Mouse (Mus musculus) forebrain, embryonic 14.5 days (tissue): Measurements from ENCODE around the gene Evx2. TPM values are rescaled to one million over a fixed set of nuclear protein-coding genes. Genes with fewer than 3 reads are reported as not detected.

Experiments
- ATAC-seq: fragments of 200-750 bp; cut with Nextera tagmentation; 2 replicates; pipeline ENCODE4 v1.8.0; 2017; ENCODE audit warnings: mild to moderate bottlenecking, moderate library complexity
- DNase-seq: peaks from one replicate; pipeline ENCODE4 v3.0.0-alpha.2; 2015; ENCODE audit warnings: low spot score
- H3K27ac ChIP-seq: fragments of 300-500 bp; sonication (generic); 2 replicates; pipeline ENCODE4 v1.5.1; 2014; ENCODE audit warnings: low read depth, mild to moderate bottlenecking, control low read depth, low read length, moderate library complexity
- H3K27me3 ChIP-seq: fragments of 300-500 bp; sonication (generic); replicated peaks from 2 replicates; pipeline ENCODE4 v1.6.1; 2014; ENCODE audit warnings: low read length, control low read depth, mixed read lengths; ENCODE audit not compliant: control insufficient read depth, insufficient read depth
- H3K36me3 ChIP-seq: fragments of 300-500 bp; sonication (generic); 2 replicates; pipeline ENCODE4 v1.6.1; 2014; ENCODE audit warnings: low read length, control low read depth; ENCODE audit not compliant: control insufficient read depth, insufficient read depth
- H3K4me1 ChIP-seq: fragments of 300-500 bp; sonication (generic); 2 replicates; pipeline ENCODE4 v1.6.1; 2014; ENCODE audit warnings: antibody characterized with exemption, low read length, control low read depth; ENCODE audit not compliant: control insufficient read depth, insufficient read depth
- H3K4me2 ChIP-seq: fragments of 300-500 bp; sonication (generic); 2 replicates; pipeline ENCODE4 v1.6.1; 2014; ENCODE audit warnings: mild to moderate bottlenecking, control low read depth, low read length
- H3K4me3 ChIP-seq: fragments of 300-500 bp; sonication (generic); 2 replicates; pipeline ENCODE4 v1.5.1; 2014; ENCODE audit warnings: low read depth, low read length, control low read depth
- H3K9ac ChIP-seq: fragments of 300-500 bp; sonication (generic); 2 replicates; pipeline ENCODE4 v1.6.1; 2014; ENCODE audit warnings: mild to moderate bottlenecking, low read length, control low read depth, moderate library complexity
- H3K9me3 ChIP-seq: fragments of 300-500 bp; sonication (generic); replicated peaks from 2 replicates; pipeline ENCODE4 v1.6.1; 2016; ENCODE audit warnings: low read length, control low read depth, mixed read lengths; ENCODE audit not compliant: control insufficient read depth
- WGBS: fragments of 180-500 bp; shearing (Covaris S2); extraction: QIAGEN DNeasy Blood & Tissue Kit; methylation state at CpG from one replicate; pipeline ENCODE4 v1.1.7; 2014; 5-methylcytosine and 5-hydroxymethylcytosine counted together
- polyA plus RNA-seq: library from polyadenylated mRNA; unstranded; fragments of >200 nt; fragmentation: Nextera tagmentation; extraction: Ambion mirVana; gene quantifications from 2 replicates; pipeline ENCODE4 v1.2.1, GENCODE M21; 2014

Evx2 gene
- polyA plus RNA-seq, 1 experiment from 2014 or later = not detected

- H3K4me2 ChIP-seq = no peak overlapping the region
- no peak overlapping the region for H3K9ac ChIP-seq
- H3K4me3 ChIP-seq = no peak overlapping the region
- no peak overlapping the region for H3K27ac ChIP-seq
- H3K36me3 ChIP-seq = no peaks in the 10 kb centered on the region
- WGBS = 68% methylated on average over 4 of the region's 4 CpGs
- no peaks in the 10 kb centered on the region for H3K9me3 ChIP-seq
- H3K4me1 ChIP-seq = no peaks in the 10 kb centered on the region
- H3K27me3 ChIP-seq = no peaks in the 10 kb centered on the region
- no peak for DNase-seq
- no peak for ATAC-seq
Measured at GRCm38 (mm10) chr2:74635412-74635811, 23.9 kb downstream of the Evx2 start.

DNA sequence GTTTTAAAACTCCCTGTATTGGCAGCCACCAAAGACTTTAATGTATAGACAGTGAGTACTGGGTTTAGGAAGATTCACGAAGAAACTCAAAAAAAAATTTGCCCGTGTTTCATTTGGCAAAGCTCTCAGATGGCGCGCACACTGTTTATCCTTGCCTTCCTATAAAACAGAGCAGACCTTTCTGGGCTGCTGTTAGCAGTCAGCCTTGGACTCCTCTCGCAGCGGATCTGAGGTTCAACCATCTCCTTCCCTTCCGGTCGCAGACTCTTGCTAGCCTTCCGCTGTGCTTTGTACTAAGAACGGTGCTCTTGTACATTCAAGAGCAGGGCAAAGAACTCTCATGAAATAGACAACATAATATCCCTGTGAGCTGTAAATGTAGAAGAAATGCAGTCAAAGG lies 39.0 kb downstream of the Evx2 start:
- Histone ChIP-seq H3K9me3 (no peaks in the 10 kb centered on the region), H3K36me3 (no peaks in the 10 kb centered on the region), H3K4me2 (no peak overlapping the region), H3K4me1 (no peaks in the 10 kb centered on the region), H3K9ac (no peak overlapping the region), H3K4me3 (no peak overlapping the region), H3K27ac (no peak overlapping the region), H3K27me3 (no peaks in the 10 kb centered on the region)
- DNase-seq (no peak), ATAC-seq (no peak)
- 88% methylated on average over 10 of the region's 10 CpGs for whole genome bisulfite sequencing

DNA sequence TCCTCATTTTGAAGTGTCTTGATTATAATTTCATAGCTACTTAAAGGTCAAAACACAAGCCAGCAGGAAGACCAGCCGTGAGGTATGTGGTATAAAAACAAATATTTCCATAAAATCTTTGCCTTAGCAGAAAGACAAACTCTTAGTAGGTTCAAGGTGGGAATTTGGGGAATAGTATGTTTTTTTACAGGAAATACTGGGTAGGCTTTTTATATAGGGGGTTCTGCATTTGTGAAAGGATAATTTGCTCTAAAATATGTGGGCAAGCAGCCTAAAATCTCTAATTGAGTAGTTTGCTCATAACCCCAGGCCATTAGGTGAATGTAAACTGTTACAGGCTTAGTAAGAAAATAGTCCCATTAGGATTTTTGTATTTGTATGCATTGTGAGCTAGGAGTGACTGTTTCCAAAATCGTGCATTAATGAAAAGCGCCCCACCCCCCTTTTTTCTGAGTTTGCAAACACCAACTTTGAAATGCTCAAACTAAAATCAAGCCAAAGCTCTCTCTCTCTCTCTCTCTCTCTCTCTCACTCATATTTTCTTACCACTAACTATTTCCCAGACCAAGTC lies 39.6 kb downstream of the Evx2 start:
- 83% methylated on average over 3 of the region's 3 CpGs for WGBS
- Histone ChIP-seq H3K36me3 (no peaks in the 10 kb centered on the region), H3K27me3 (no peaks in the 10 kb centered on the region), H3K4me1 (no peaks in the 10 kb centered on the region), H3K4me3 (no peak overlapping the region), H3K4me2 (no peak overlapping the region), H3K9ac (no peak overlapping the region), H3K9me3 (no peaks in the 10 kb centered on the region), H3K27ac (no peak overlapping the region)
- ATAC-seq (no peak), DNase-seq (no peak)

DNA sequence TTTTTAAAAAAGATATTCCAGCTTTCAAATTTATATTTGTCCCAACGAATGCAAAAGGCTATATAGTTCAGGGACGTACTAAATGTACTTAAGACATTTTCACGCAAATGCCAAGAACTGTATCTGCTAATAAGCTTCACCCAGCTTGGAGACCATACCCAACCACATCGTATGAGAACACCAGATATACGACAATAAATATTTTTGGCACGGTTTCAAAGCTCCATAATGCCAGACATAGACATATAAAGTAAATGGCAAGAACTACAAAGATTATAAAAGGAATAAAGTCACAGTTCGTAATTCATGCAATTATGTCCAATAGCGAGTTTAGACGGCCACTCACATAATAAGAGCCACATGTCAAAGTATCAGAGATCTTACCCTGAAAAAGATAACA lies 41.7 kb downstream of the Evx2 start:
- Histone ChIP-seq H3K27me3 (no peaks in the 10 kb centered on the region), H3K4me2 (no peak overlapping the region), H3K4me1 (no peaks in the 10 kb centered on the region), H3K27ac (no peak overlapping the region), H3K36me3 (no peaks in the 10 kb centered on the region), H3K9ac (no peak overlapping the region), H3K4me3 (no peak overlapping the region), H3K9me3 (no peaks in the 10 kb centered on the region)
- ATAC-seq (no peak), DNase-seq (peak; percentile 8)
- 89% methylated on average over 9 of the region's 9 CpGs for whole genome bisulfite sequencing

DNA sequence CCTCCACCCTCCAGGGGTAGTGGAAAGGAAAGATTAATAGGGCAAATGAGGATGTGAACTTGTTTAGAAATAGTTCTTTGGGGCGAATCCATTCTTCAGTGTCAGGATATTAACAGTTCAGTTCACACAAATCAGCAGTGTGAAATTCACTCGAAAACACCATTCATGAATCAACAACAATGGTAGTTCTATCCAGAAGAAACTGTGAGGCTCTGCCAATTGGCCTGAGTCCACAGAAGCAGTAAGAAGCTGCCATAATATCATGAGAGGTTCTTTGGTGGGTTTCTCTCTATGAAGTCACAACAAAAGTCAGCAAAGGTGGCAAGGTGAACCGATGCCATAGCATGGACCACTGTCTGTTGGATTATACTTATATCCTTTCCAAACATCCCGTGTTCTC lies 48.0 kb downstream of the Evx2 start:
- H3K9me3 ChIP-seq = no peaks in the 10 kb centered on the region
- H3K27ac ChIP-seq = no peak overlapping the region
- no peaks in the 10 kb centered on the region for H3K4me1 ChIP-seq
- no peaks in the 10 kb centered on the region for H3K27me3 ChIP-seq
- WGBS = 70% methylated on average over 4 of the region's 4 CpGs
- H3K4me2 ChIP-seq = no peak overlapping the region
- DNase-seq (peak; percentile 50), ATAC-seq (no peak)
- no peak overlapping the region for H3K9ac ChIP-seq
- H3K4me3 ChIP-seq = no peak overlapping the region
- no peaks in the 10 kb centered on the region for H3K36me3 ChIP-seq

DNA sequence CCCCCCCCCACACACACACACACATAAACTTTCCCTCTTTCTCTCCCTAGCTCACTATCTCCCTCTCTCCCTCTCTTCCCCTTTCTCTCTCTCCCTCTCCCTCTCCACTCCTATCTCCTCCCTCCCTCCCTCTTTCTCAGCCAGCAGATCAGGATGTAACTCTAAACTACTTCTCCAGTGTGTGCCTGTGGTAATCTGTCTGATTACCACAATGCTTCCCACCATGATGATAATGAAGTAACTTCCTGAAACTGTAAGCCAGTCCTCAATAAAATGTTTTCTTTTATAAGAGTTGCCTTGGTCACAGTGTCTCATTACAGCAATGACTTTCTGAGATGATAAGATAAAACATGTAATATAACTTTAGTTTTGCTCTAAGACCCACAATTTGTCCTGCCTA lies 50.0 kb downstream of the Evx2 start:
- Histone ChIP-seq H3K27me3 (no peaks in the 10 kb centered on the region), H3K4me1 (no peaks in the 10 kb centered on the region), H3K9ac (no peak overlapping the region), H3K4me3 (no peak overlapping the region), H3K36me3 (no peaks in the 10 kb centered on the region), H3K27ac (no peak overlapping the region), H3K4me2 (no peak overlapping the region), H3K9me3 (no peaks in the 10 kb centered on the region)
- DNase-seq = no peak
- no peak for ATAC-seq

GRCm38 (mm10) chr2:74606087-74606760 lies 53.1 kb downstream of the Evx2 start:
- Histone ChIP-seq H3K27me3 (no peaks in the 10 kb centered on the region), H3K27ac (no peak overlapping the region), H3K4me1 (no peaks in the 10 kb centered on the region), H3K4me2 (no peak overlapping the region), H3K4me3 (no peak overlapping the region), H3K9ac (no peak overlapping the region), H3K36me3 (no peaks in the 10 kb centered on the region), H3K9me3 (no peaks in the 10 kb centered on the region)
- DNase-seq (no peak), ATAC-seq (no peak)
- 88% methylated on average over 5 of the region's 5 CpGs for WGBS

DNA sequence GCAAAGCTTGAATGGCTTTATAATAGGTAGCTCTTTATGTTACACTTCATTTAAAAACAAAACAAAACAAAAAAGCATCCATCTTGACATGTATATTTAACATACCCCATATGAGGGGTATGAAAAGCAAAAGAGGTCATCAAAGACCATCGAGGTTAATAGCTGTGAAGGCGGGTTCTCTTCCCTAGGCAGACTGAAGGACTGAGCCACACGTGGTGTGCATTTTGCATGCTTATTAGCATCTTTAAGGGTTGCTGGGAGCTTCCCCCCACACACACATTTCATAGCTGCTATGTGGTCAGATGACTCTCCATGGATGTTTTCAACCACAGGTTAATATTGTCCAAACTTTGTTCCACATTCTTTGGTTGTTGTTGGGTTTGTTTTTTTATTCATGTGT lies 55.3 kb downstream of the Evx2 start:
- DNase-seq (no peak), ATAC-seq (no peak)
- H3K9ac ChIP-seq = no peak overlapping the region
- no peaks in the 10 kb centered on the region for H3K36me3 ChIP-seq
- H3K27me3 ChIP-seq = no peaks in the 10 kb centered on the region
- no peaks in the 10 kb centered on the region for H3K9me3 ChIP-seq
- no peak overlapping the region for H3K27ac ChIP-seq
- H3K4me2 ChIP-seq = no peak overlapping the region
- H3K4me3 ChIP-seq = no peak overlapping the region
- 54% methylated on average over 3 of the region's 3 CpGs for WGBS
- H3K4me1 ChIP-seq = no peaks in the 10 kb centered on the region
